Mouse (Mus musculus): ENCODE data around the gene Pmvk. TPM values are rescaled to one million over a fixed set of nuclear protein-coding genes. Genes with fewer than 3 reads are reported as not detected.

Pmvk gene
- 16.0 TPM for polyA plus RNA-seq (2015; fragmentation: Illumina TruSeq; extraction: RNeasy Lipid Tissue Mini Kit (QIAGEN cat#74804); ENCODE audit: insufficient read depth, low replicate concordance)

GRCm38 (mm10) chr3:89454401-89455177, at the start of gene Pmvk:
Gene Pmvk, plus strand, starts transcription at chr3:89454541.

GRCm38 (mm10) chr3:89411490-89412393, 42.6 kb upstream of the Pmvk start, which contains the start of gene Flad1:
Gene Flad1, minus strand, starts transcription at chr3:89411870.

GRCm38 (mm10) chr3:89418170-89418860, 36.0 kb upstream of the Pmvk start, which contains the start of the genes Cks1b and Shc1:
Gene Cks1b, minus strand, starts transcription at chr3:89418383.
Gene Shc1, plus strand, starts transcription at chr3:89418443.

GRCm38 (mm10) chr3:89430171-89431159, 23.9 kb upstream of the Pmvk start, which contains the start of gene Pygo2:
Gene Pygo2, plus strand, starts transcription at chr3:89430214.

GRCm38 (mm10) chr3:89436176-89437113, 17.9 kb upstream of the Pmvk start, which contains the start of gene Pbxip1:
Gene Pbxip1, plus strand, starts transcription at chr3:89436706.

Other genes starting within 250 kb of the Pmvk start
- gene Thbs3, start 239.4 kb upstream of the Pmvk start, polyA plus RNA-seq (2015; fragmentation: Illumina TruSeq; extraction: RNeasy Lipid Tissue Mini Kit (QIAGEN cat#74804); ENCODE audit: insufficient read depth, low replicate concordance), result 2.9 TPM
- gene Mtx1, start 227.5 kb upstream of the Pmvk start, polyA plus RNA-seq (2015; fragmentation: Illumina TruSeq; extraction: RNeasy Lipid Tissue Mini Kit (QIAGEN cat#74804); ENCODE audit: insufficient read depth, low replicate concordance), result 58.4 TPM
- 0.52 TPM for gene Muc1, start 225.5 kb upstream of the Pmvk start, polyA plus RNA-seq (2015; fragmentation: Illumina TruSeq; extraction: RNeasy Lipid Tissue Mini Kit (QIAGEN cat#74804); ENCODE audit: insufficient read depth, low replicate concordance)
- gene Krtcap2, start 208.6 kb upstream of the Pmvk start, polyA plus RNA-seq (2015; fragmentation: Illumina TruSeq; extraction: RNeasy Lipid Tissue Mini Kit (QIAGEN cat#74804); ENCODE audit: insufficient read depth, low replicate concordance), result 83.8 TPM
- gene Trim46, start 208.2 kb upstream of the Pmvk start, polyA plus RNA-seq (2015; fragmentation: Illumina TruSeq; extraction: RNeasy Lipid Tissue Mini Kit (QIAGEN cat#74804); ENCODE audit: insufficient read depth, low replicate concordance), result 0.54 TPM
- gene Dpm3, start 195.2 kb upstream of the Pmvk start, polyA plus RNA-seq (2015; fragmentation: Illumina TruSeq; extraction: RNeasy Lipid Tissue Mini Kit (QIAGEN cat#74804); ENCODE audit: insufficient read depth, low replicate concordance), result 3.5 TPM
- gene Slc50a1, start 184.0 kb upstream of the Pmvk start, polyA plus RNA-seq (2015; fragmentation: Illumina TruSeq; extraction: RNeasy Lipid Tissue Mini Kit (QIAGEN cat#74804); ENCODE audit: insufficient read depth, low replicate concordance), result 93.1 TPM
- gene Efna1, start 173.4 kb upstream of the Pmvk start, polyA plus RNA-seq (2015; fragmentation: Illumina TruSeq; extraction: RNeasy Lipid Tissue Mini Kit (QIAGEN cat#74804); ENCODE audit: insufficient read depth, low replicate concordance), result 3.6 TPM
- gene Efna3, start 131.6 kb upstream of the Pmvk start, polyA plus RNA-seq (2015; fragmentation: Illumina TruSeq; extraction: RNeasy Lipid Tissue Mini Kit (QIAGEN cat#74804); ENCODE audit: insufficient read depth, low replicate concordance), result not detected
- gene Efna4, start 116.5 kb upstream of the Pmvk start, polyA plus RNA-seq (2015; fragmentation: Illumina TruSeq; extraction: RNeasy Lipid Tissue Mini Kit (QIAGEN cat#74804); ENCODE audit: insufficient read depth, low replicate concordance), result not detected
- 18.7 TPM for gene Adam15, start 104.5 kb upstream of the Pmvk start, polyA plus RNA-seq (2015; fragmentation: Illumina TruSeq; extraction: RNeasy Lipid Tissue Mini Kit (QIAGEN cat#74804); ENCODE audit: insufficient read depth, low replicate concordance)
- gene Dcst2, start 92.6 kb upstream of the Pmvk start, polyA plus RNA-seq (2015; fragmentation: Illumina TruSeq; extraction: RNeasy Lipid Tissue Mini Kit (QIAGEN cat#74804); ENCODE audit: insufficient read depth, low replicate concordance), result 0.36 TPM
- gene Dcst1, start 89.3 kb upstream of the Pmvk start, polyA plus RNA-seq (2015; fragmentation: Illumina TruSeq; extraction: RNeasy Lipid Tissue Mini Kit (QIAGEN cat#74804); ENCODE audit: insufficient read depth, low replicate concordance), result 0.44 TPM
- 14.7 TPM for gene Zbtb7b, start 59.8 kb upstream of the Pmvk start, polyA plus RNA-seq (2015; fragmentation: Illumina TruSeq; extraction: RNeasy Lipid Tissue Mini Kit (QIAGEN cat#74804); ENCODE audit: insufficient read depth, low replicate concordance)
- 5.6 TPM for gene Lenep, start 51.7 kb upstream of the Pmvk start, polyA plus RNA-seq (2015; fragmentation: Illumina TruSeq; extraction: RNeasy Lipid Tissue Mini Kit (QIAGEN cat#74804); ENCODE audit: insufficient read depth, low replicate concordance)
- 16.6 TPM for gene Flad1, start 42.7 kb upstream of the Pmvk start, polyA plus RNA-seq (2015; fragmentation: Illumina TruSeq; extraction: RNeasy Lipid Tissue Mini Kit (QIAGEN cat#74804); ENCODE audit: insufficient read depth, low replicate concordance)
- gene Cks1b, start 36.2 kb upstream of the Pmvk start, polyA plus RNA-seq (2015; fragmentation: Illumina TruSeq; extraction: RNeasy Lipid Tissue Mini Kit (QIAGEN cat#74804); ENCODE audit: insufficient read depth, low replicate concordance), result 31.1 TPM
- gene Shc1, start 36.1 kb upstream of the Pmvk start, polyA plus RNA-seq (2015; fragmentation: Illumina TruSeq; extraction: RNeasy Lipid Tissue Mini Kit (QIAGEN cat#74804); ENCODE audit: insufficient read depth, low replicate concordance), result 56.3 TPM
- gene Pygo2, start 24.3 kb upstream of the Pmvk start, polyA plus RNA-seq (2015; fragmentation: Illumina TruSeq; extraction: RNeasy Lipid Tissue Mini Kit (QIAGEN cat#74804); ENCODE audit: insufficient read depth, low replicate concordance), result 34.0 TPM
- gene Pbxip1, start 17.8 kb upstream of the Pmvk start, polyA plus RNA-seq (2015; fragmentation: Illumina TruSeq; extraction: RNeasy Lipid Tissue Mini Kit (QIAGEN cat#74804); ENCODE audit: insufficient read depth, low replicate concordance), result 51.6 TPM
- gene Kcnn3, start 65.6 kb downstream of the Pmvk start, polyA plus RNA-seq (2015; fragmentation: Illumina TruSeq; extraction: RNeasy Lipid Tissue Mini Kit (QIAGEN cat#74804); ENCODE audit: insufficient read depth, low replicate concordance), result 0.35 TPM

Measured in spleen, adult 10 weeks (tissue).